Mouse (Mus musculus) frontal cortex, postnatal 10 days (tissue): ENCODE measurements at regions not wholly inside any gene's neighbourhood (a gene's known extent, or its start where the extent isn't known, plus 50 kb on each side); places are given as distances from the start of the nearest gene placed in this dataset.

Source experiments
- DNase-seq, 2 experiments: peaks; one replicate each; pipeline ENCODE4 v3.0.0; 2022; ENCODE audit warnings: low spot score in 2 of 2, mixed read lengths in 1 of 2

DNA sequence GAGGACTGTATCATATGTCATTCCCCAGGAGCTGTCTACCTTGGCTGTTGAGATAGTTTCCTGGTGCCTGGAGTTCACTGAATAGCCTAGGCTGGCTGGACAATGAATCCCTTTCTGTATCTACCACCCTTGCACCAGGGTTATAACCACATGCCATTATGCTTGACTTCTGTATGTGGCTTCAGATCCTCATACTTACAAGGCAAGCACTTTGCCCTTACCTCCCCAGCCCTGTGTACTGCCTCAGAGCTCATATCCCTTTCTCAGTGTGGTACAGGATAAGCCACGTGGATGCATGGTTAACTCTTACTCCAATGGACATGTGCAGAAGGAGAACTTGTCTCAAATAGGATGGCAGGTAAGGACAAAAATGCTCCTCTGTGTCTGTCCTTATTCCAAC lies 291.3 kb upstream of the Klf4 start:
- no peak for DNase-seq

DNA sequence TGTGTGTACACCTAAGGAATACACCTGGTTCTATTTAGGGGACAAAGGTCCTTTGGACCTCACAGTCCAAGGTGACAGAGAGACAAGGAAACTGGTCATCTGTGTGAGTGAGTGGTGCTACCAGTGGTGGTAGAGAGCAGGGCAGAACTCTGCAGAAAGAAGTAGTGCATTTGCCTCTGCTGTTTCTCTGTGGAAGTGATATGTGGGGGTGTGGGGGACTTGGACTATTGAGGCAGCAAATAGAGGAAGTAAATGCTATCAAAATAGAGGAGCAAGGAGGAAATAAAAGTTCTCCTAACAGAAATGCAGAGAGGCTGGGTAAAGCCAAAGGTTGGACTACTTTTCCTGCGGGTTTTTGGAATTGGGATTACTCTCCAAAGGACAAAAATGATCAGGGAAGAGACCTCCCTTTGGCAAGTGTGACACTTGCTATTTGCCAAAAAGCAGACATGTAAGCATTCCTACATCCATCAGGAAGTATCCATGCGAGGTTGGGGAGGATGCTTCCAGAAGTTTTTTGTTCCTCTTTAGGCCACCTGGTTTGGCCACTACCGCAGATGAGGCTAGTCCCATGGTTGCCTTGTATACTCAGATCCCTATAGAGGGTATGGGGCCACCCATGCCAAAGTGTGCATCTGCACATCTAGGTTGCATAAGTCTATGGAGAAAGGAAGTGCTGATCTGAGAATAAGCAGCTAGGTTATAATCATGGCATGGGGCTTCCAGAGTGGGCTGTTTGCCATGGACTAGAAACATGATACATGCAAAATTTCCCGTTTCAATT lies 285.0 kb upstream of the Klf4 start:
- no peak for DNase-seq

- DNase-seq, result no peak
Measured at GRCm38 (mm10) chr4:55815832-55816231, 283.6 kb upstream of the Klf4 start.

DNA sequence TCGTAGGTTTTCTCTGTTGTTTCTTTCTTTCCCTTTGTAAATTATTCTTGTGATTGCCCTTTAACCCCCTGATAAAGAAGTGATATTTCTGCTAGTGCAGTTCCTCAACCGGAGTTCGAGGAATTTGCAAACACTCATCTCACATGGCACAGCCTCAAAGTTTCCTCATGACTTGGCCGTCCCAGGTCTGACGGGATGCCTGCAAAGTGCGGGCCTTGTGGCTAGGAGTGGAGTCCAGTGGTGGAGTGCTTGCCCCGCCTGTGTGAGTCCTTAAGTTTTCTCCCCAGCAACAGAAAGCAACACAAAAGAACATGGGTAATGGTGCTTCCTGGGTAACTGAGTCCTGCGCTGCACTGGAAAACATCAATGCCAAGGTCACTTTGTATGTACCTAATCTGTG lies 280.6 kb upstream of the Klf4 start:
- DNase-seq, result no peak

DNA sequence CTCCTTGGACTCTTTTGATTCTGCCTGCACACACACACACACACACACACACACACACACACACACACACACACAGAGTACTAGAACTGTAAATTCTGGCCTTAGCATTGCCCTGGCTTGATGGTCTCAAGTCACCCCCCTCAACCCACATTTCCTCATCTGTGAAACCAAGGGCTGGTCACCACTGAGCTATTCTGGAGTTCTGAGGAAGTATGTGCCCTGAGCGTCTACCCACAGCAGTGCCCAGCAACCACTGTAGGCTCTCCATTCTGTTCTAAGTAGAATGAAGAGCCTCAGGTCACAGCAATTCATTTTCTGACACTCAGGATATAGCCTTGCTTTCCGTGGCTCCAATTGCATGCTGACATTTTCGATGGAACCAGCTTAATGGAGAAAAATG lies 279.4 kb upstream of the Klf4 start:
- no peak for DNase-seq

GRCm38 (mm10) chr4:55808501-55808900 lies 276.2 kb upstream of the Klf4 start:
- no peak for DNase-seq

GRCm38 (mm10) chr4:55806799-55807198 lies 274.5 kb upstream of the Klf4 start:
- DNase-seq, result no peak

- DNase-seq, result no peak
Measured at GRCm38 (mm10) chr4:55805255-55806051, 273.2 kb upstream of the Klf4 start.

- DNase-seq, result no peak
Measured at GRCm38 (mm10) chr4:55802101-55802500, 269.8 kb upstream of the Klf4 start.

DNA sequence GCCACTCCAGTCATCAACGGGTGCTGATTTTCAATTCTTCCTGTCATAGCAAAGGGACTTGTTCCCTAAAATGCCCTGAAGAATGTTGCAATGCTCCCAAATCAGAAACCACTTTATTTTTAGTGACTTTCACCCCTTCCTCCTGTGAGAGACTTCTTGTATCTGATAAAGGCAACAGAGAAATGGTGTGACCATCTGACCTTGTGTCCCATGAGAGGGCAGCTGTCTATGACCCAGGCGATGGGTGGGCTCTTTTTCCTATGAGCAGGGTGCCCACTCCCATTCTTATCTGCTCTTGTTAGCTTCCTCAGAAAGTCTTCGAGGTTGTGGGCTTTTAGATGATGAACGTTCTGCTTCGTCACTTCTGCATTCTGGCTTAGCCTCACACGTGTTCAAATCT lies 265.8 kb upstream of the Klf4 start:
- no peak for DNase-seq

DNA sequence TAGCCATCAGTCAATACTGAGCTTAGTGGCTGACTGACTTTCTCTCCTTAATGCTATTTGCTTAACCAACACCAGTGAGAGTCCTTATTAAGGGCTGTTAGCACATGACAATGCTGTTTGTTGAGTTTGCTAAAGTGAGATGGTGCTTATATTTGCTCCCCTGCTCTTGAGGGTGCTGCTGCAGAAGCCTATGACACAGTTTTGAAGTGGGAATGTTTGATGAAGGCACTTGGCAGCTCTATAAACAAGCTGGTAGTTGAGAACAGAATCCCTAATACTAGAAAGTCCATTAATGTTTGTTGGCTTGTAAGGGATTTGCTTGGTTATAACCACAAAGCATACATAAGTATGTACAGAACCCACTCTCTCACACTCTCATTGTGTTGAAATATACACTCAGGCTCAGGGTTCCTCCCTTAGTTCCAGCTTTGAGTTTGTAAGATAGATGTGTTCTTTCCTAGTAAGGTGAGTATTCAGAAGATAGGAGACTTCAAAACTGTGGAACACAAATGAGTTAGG lies 249.1 kb upstream of the Klf4 start:
- DNase-seq, result no peak

DNA sequence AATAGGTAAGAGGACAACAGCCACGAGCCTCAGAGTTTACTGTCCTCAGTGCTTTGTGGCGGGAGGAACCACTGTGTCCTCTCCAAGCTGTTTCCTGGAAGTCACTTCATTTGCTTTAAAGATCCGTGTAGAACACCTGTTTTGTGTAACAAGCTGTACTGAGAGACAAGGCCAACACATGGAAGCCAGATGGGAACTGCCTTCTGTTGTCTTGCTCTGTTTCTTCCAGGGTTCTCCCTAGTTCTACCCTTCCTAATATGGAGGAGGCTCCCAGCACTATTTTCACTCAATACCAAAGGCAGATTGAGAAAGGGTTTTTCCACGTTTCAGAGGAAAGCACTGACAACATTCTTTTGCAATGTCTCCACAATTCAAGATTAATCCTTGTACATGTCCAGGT lies 247.3 kb upstream of the Klf4 start:
- DNase-seq, result no peak

DNA sequence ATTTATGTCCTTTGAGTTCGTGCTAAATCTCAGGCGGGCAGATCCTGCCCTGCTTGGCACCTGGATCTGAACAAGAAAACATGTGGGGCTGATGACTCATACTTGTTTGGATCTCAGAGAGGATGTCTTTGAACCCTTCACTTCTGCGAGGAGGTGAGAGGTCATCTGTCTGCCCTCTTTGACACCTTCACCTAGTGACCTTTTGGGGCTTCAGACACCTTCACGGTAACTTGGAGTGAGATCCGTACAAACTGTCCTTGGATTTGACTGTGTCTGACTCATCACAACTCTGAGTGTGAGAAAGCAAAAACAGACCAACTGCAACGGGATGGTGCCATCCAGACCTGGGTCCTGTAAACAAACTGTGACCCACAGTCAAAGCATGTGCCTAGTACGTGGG lies 243.6 kb upstream of the Klf4 start:
- no peak for DNase-seq

GRCm38 (mm10) chr4:55774571-55774970 lies 242.3 kb upstream of the Klf4 start:
- DNase-seq, result no peak

GRCm38 (mm10) chr4:55769656-55770055 lies 237.4 kb upstream of the Klf4 start:
- DNase-seq, result no peak

DNA sequence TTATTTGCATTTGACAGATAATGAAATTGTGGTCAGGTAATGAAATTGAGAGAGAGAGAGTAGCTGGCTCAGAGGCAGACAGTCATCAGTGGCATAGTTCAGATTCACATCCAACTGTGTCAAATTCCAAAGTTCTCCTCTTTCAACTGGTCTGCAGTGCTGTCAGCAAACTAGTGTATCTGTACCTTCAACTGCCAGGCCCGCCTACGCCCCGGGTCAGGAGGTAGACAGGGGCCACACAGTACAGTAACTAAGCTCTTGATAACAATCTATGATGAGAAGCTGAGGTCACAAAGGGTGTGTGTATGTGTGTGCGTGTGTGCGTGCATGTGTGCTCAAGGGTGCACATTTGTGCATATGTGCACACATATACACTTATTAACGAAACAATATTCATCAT lies 236.1 kb upstream of the Klf4 start:
- no peak for DNase-seq

- DNase-seq, result no peak
Measured at GRCm38 (mm10) chr4:55767133-55767532, 234.9 kb upstream of the Klf4 start.

GRCm38 (mm10) chr4:55765780-55766179 lies 233.5 kb upstream of the Klf4 start:
- DNase-seq, result no peak

DNA sequence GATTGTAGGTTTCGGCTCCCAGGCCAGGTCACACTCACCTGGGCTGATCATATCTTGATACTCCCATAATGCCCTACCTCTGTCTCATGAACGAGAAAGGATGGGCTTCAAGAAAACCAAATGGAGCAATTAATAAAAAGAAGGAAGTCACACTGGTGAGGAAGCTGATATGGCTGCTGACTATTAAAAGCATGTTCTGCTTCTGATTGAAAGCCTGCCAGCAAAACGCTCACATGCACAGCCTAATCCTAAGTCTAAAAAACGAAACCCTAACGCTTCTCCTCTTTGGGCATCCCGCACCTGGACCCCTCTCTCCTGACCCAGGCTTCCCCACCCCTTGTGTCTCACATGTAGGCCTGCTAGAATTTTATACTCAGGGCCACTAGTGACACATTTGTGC lies 230.8 kb upstream of the Klf4 start:
- DNase-seq, result no peak

DNA sequence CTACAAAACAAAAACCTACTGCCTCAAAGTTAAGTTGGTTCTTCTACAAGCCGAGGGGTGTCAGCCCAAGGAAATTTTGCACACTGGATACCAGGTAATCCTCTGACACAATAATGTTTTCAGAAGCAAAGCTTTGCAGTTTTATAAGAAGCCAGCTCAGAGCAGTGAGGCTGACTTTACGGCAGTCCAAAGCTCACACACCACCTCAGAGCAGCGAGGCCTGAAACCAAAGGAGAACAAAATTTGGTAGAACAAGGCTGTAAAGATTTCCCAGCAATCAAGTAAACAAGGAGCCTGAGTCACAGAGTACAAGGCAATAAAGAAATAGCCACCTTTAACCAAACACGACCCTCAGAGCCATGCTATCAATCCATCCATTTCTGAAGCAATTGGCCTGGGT lies 230.1 kb upstream of the Klf4 start:
- no peak for DNase-seq

- no peak for DNase-seq
Measured at GRCm38 (mm10) chr4:55757148-55757927, 225.1 kb upstream of the Klf4 start.

DNA sequence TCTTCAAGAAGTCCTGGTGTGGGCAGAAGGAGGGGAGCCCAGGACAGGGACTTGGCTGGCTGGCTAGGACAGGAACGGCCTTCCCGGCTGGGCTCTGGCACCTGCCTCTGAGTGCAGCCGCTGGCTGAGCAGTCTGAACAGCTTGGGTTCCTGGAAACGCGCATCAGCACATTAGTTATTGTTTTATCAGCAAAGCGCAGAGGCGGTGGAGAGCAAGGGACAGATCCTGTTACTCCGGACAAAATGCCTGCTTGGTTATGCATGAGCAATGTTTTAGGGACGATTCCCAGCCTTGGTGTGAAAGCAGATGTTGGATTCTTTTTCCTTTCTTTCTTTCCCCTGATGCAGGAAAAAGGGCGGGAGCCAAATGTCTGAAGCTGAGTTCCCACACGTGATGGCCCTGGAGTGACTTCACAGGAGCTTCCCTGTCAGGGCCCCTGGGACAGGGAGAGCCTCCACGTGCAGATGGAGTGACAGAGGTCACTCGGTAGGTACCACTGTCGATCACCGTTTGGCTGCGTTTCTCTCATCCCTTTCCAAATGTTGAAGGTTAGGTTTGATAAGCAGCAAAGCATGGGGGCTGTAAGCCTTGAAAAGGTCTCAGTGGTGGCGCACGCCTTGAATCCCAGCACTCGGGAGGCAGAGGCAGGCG lies 217.8 kb upstream of the Klf4 start:
- DNase-seq, result no peak
